Mouse (Mus musculus) stomach, embryonic 15.5 days (tissue): ENCODE measurements at regions not wholly inside any gene's neighbourhood (a gene's known extent, or its start where the extent isn't known, plus 50 kb on each side); places are given as distances from the start of the nearest gene placed in this dataset.

ENCODE experiments used
- ATAC-seq: fragments of 200-750 bp; cut with Nextera tagmentation; 2 replicates; pipeline ENCODE4 v1.8.0; 2017; ENCODE audit warnings: low read depth, moderate number of reproducible peaks, moderate TSS enrichment; ENCODE audit not compliant: insufficient read depth, low FRiP score
- H3K27ac ChIP-seq: fragments of 300-500 bp; sonication (generic); 2 replicates; pipeline ENCODE4 v1.5.1; 2015; ENCODE audit warnings: mild to moderate bottlenecking, inconsistent platforms
- H3K27me3 ChIP-seq: fragments of 300-500 bp; sonication (generic); replicated peaks from 2 replicates; pipeline ENCODE4 v1.6.1; 2015; ENCODE audit warnings: inconsistent platforms
- H3K36me3 ChIP-seq: fragments of 300-500 bp; sonication (generic); 2 replicates; pipeline ENCODE4 v1.6.1; 2015; ENCODE audit warnings: inconsistent platforms
- H3K4me1 ChIP-seq: fragments of 300-500 bp; sonication (generic); 2 replicates; pipeline ENCODE4 v1.6.1; 2015; ENCODE audit warnings: inconsistent platforms
- H3K4me2 ChIP-seq: fragments of 300-500 bp; sonication (generic); 2 replicates; pipeline ENCODE4 v1.6.1; 2015; ENCODE audit warnings: mild to moderate bottlenecking, inconsistent platforms
- H3K4me3 ChIP-seq: fragments of 300-500 bp; sonication (generic); replicated peaks from 2 replicates; pipeline ENCODE4 v1.5.1; 2015; ENCODE audit warnings: inconsistent platforms
- H3K9ac ChIP-seq: fragments of 300-500 bp; sonication (generic); 2 replicates; pipeline ENCODE4 v1.6.1; 2015; ENCODE audit warnings: inconsistent platforms
- H3K9me3 ChIP-seq: fragments of 300-500 bp; sonication (generic); 2 replicates; pipeline ENCODE4 v1.6.1; 2016; ENCODE audit warnings: inconsistent platforms
- WGBS: fragments of 180-500 bp; shearing (Covaris S2); methylation state at CpG from one replicate; pipeline ENCODE4 v1.1.7; 2015; 5-methylcytosine and 5-hydroxymethylcytosine counted together

- no peak for ATAC-seq
- H3K9me3 ChIP-seq, result no peaks in the 10 kb centered on the region
- H3K36me3 ChIP-seq, result no peaks in the 10 kb centered on the region
- no peaks in the 10 kb centered on the region for H3K4me1 ChIP-seq
- no peak overlapping the region for H3K4me3 ChIP-seq
- no peak overlapping the region for H3K27ac ChIP-seq
- H3K4me2 ChIP-seq, result no peak overlapping the region
- 34% methylated on average over 17 of the region's 17 CpGs for WGBS
- no peaks in the 10 kb centered on the region for H3K27me3 ChIP-seq
- no peak overlapping the region for H3K9ac ChIP-seq
Measured at GRCm38 (mm10) chr7:133434027-133434820, 167.7 kb downstream of the Tex36 start.

GRCm38 (mm10) chr7:133432343-133432742 is 169.6 kb downstream of the Tex36 start:
- Histone ChIP-seq H3K27ac (no peak overlapping the region), H3K4me2 (no peak overlapping the region), H3K4me3 (no peak overlapping the region), H3K4me1 (no peaks in the 10 kb centered on the region), H3K36me3 (no peaks in the 10 kb centered on the region), H3K27me3 (no peaks in the 10 kb centered on the region), H3K9ac (no peak overlapping the region), H3K9me3 (no peaks in the 10 kb centered on the region)
- no peak for ATAC-seq
- 93% methylated on average over 1 of the region's 1 CpGs for WGBS

GRCm38 (mm10) chr7:133402072-133402471 is 199.9 kb downstream of the Tex36 start:
- H3K4me3 ChIP-seq, result no peak overlapping the region
- H3K27ac ChIP-seq, result no peak overlapping the region
- H3K9ac ChIP-seq, result no peak overlapping the region
- H3K4me1 ChIP-seq, result no peaks in the 10 kb centered on the region
- H3K9me3 ChIP-seq, result no peaks in the 10 kb centered on the region
- H3K27me3 ChIP-seq, result no peaks in the 10 kb centered on the region
- no peak for ATAC-seq
- H3K4me2 ChIP-seq, result no peak overlapping the region
- WGBS, result 27% methylated on average over 2 of the region's 2 CpGs
- no peaks in the 10 kb centered on the region for H3K36me3 ChIP-seq

- 72% methylated on average over 4 of the region's 4 CpGs for WGBS
- H3K36me3 ChIP-seq, result no peaks in the 10 kb centered on the region
- H3K4me2 ChIP-seq, result no peak overlapping the region
- H3K4me3 ChIP-seq, result no peak overlapping the region
- H3K9ac ChIP-seq, result no peak overlapping the region
- no peak for ATAC-seq
- no peaks in the 10 kb centered on the region for H3K27me3 ChIP-seq
- H3K4me1 ChIP-seq, result no peaks in the 10 kb centered on the region
- H3K27ac ChIP-seq, result no peak overlapping the region
- H3K9me3 ChIP-seq, result no peaks in the 10 kb centered on the region
Measured at GRCm38 (mm10) chr7:133400691-133401090, 201.3 kb downstream of the Tex36 start.

GRCm38 (mm10) chr7:133388716-133389115 is 213.2 kb downstream of the Tex36 start:
- no peak overlapping the region for H3K27ac ChIP-seq
- 76% methylated on average over 6 of the region's 6 CpGs for WGBS
- H3K27me3 ChIP-seq, result no peaks in the 10 kb centered on the region
- no peaks in the 10 kb centered on the region for H3K36me3 ChIP-seq
- no peak overlapping the region for H3K4me3 ChIP-seq
- no peaks in the 10 kb centered on the region for H3K4me1 ChIP-seq
- no peak overlapping the region for H3K4me2 ChIP-seq
- no peaks in the 10 kb centered on the region for H3K9me3 ChIP-seq
- no peak for ATAC-seq
- H3K9ac ChIP-seq, result no peak overlapping the region

GRCm38 (mm10) chr7:133382032-133382712 is 219.8 kb downstream of the Tex36 start:
- Histone ChIP-seq H3K4me1 (0 out of 2 replicates have a peak, but pooled peaks cover 4% of the 10 kb centered on the region), H3K27ac (no peak overlapping the region), H3K36me3 (no peaks in the 10 kb centered on the region), H3K9ac (no peak overlapping the region), H3K4me3 (no peak overlapping the region), H3K4me2 (no peak overlapping the region), H3K9me3 (no peaks in the 10 kb centered on the region), H3K27me3 (no peaks in the 10 kb centered on the region)
- WGBS, result 53% methylated on average over 7 of the region's 7 CpGs
- ATAC-seq, result no peak

- H3K27me3 ChIP-seq, result no peaks in the 10 kb centered on the region
- no peak overlapping the region for H3K4me2 ChIP-seq
- H3K4me3 ChIP-seq, result no peak overlapping the region
- H3K4me1 ChIP-seq, result 0 out of 2 replicates have a peak, but pooled peaks cover 4% of the 10 kb centered on the region
- H3K9me3 ChIP-seq, result no peaks in the 10 kb centered on the region
- no peak overlapping the region for H3K9ac ChIP-seq
- no peaks in the 10 kb centered on the region for H3K36me3 ChIP-seq
- 0 out of 2 replicates have a peak overlapping the region, but pooled peaks have one; percentile 18 for H3K27ac ChIP-seq
- WGBS, result 63% methylated on average over 1 of the region's 1 CpGs
- no peak for ATAC-seq
Measured at GRCm38 (mm10) chr7:133379373-133379772, 222.6 kb downstream of the Tex36 start.

- Histone ChIP-seq H3K9ac (no peak overlapping the region), H3K36me3 (no peaks in the 10 kb centered on the region), H3K27ac (no peak overlapping the region), H3K9me3 (no peaks in the 10 kb centered on the region), H3K4me2 (no peak overlapping the region), H3K4me1 (0 out of 2 replicates have a peak, but pooled peaks cover 4% of the 10 kb centered on the region), H3K27me3 (no peaks in the 10 kb centered on the region), H3K4me3 (no peak overlapping the region)
- 85% methylated on average over 5 of the region's 5 CpGs for WGBS
- ATAC-seq, result no peak
Measured at GRCm38 (mm10) chr7:133378338-133378737, 223.6 kb downstream of the Tex36 start.

GRCm38 (mm10) chr7:133376833-133377484 is 225.0 kb downstream of the Tex36 start:
- 70% methylated on average over 8 of the region's 8 CpGs for WGBS
- Histone ChIP-seq H3K36me3 (no peaks in the 10 kb centered on the region), H3K9ac (no peak overlapping the region), H3K4me1 (no peaks in the 10 kb centered on the region), H3K4me2 (no peak overlapping the region), H3K9me3 (no peaks in the 10 kb centered on the region), H3K27me3 (no peaks in the 10 kb centered on the region), H3K27ac (no peak overlapping the region), H3K4me3 (no peak overlapping the region)
- no peak for ATAC-seq

- H3K36me3 ChIP-seq, result no peaks in the 10 kb centered on the region
- ATAC-seq, result no peak
- no peak overlapping the region for H3K9ac ChIP-seq
- H3K4me1 ChIP-seq, result no peaks in the 10 kb centered on the region
- no peak overlapping the region for H3K4me3 ChIP-seq
- H3K9me3 ChIP-seq, result no peaks in the 10 kb centered on the region
- H3K27ac ChIP-seq, result no peak overlapping the region
- H3K4me2 ChIP-seq, result no peak overlapping the region
- no peaks in the 10 kb centered on the region for H3K27me3 ChIP-seq
- WGBS, result 49% methylated on average over 2 of the region's 2 CpGs
Measured at GRCm38 (mm10) chr7:133372695-133373094, 229.3 kb downstream of the Tex36 start.

GRCm38 (mm10) chr7:133370542-133370941 is 231.4 kb downstream of the Tex36 start:
- Histone ChIP-seq H3K9me3 (no peaks in the 10 kb centered on the region), H3K9ac (no peak overlapping the region), H3K36me3 (no peaks in the 10 kb centered on the region), H3K4me3 (no peak overlapping the region), H3K27me3 (no peaks in the 10 kb centered on the region), H3K4me2 (no peak overlapping the region), H3K4me1 (no peaks in the 10 kb centered on the region), H3K27ac (no peak overlapping the region)
- no peak for ATAC-seq
- WGBS, result 88% methylated on average over 5 of the region's 5 CpGs

- H3K4me2 ChIP-seq, result no peak overlapping the region
- H3K4me3 ChIP-seq, result no peak overlapping the region
- 35% methylated on average over 4 of the region's 4 CpGs for WGBS
- H3K36me3 ChIP-seq, result no peaks in the 10 kb centered on the region
- no peak overlapping the region for H3K27ac ChIP-seq
- no peak overlapping the region for H3K9ac ChIP-seq
- no peak for ATAC-seq
- H3K4me1 ChIP-seq, result no peaks in the 10 kb centered on the region
- H3K9me3 ChIP-seq, result no peaks in the 10 kb centered on the region
- no peaks in the 10 kb centered on the region for H3K27me3 ChIP-seq
Measured at GRCm38 (mm10) chr7:133364601-133365000, 237.4 kb downstream of the Tex36 start.
